9 mouse cellular contexts compared by ENCODE assay signal in genomic region chr14:47529019-47529418, GRCm38 (mm10). TPM values are rescaled to one million over a fixed set of nuclear protein-coding genes. Genes with fewer than 3 reads are reported as not detected.
A peak's percentile ranks its signal among the peaks of the same experiment; 100 is the strongest.
DNase-seq lines count a peak whose midpoint lies in the region; TF ChIP-seq lines count a peak whose summit lies in the region.
"Had no signal": no experiment of that assay in that cellular context is flagged by ENCODE, and none has a peak within 500 bp of the region (broad histone marks: within the 10 kb centered on the region; RNA-seq: fewer than 3 reads in every experiment).

No protein-coding gene starts in this region.

- peak; percentile 86 for TF ChIP-seq CTCF in liver, adult 2 months (IDR thresholded peaks at IDR 0.05; ENCODE audit: low read depth, low read length)

- peaks cover 9% of the 10 kb centered on the region for H3K4me1 ChIP-seq in embryonic facial prominence, embryonic 10.5 days
- peaks cover 10% of the 10 kb centered on the region for H3K4me1 ChIP-seq in liver, adult 2 months (ENCODE audit: control insufficient read depth, insufficient read depth, low read length)
- H3K4me1 ChIP-seq: hindbrain, embryonic 15.5 days had no signal

- peaks cover 13% of the 10 kb centered on the region for H3K79me2 ChIP-seq in liver, adult 2 months (ENCODE audit: control insufficient read depth, insufficient read depth, low read length)

- no peak overlapping the region for H3K27ac ChIP-seq in embryonic facial prominence, embryonic 10.5 days (replicated peaks)
- no peak overlapping the region for H3K27ac ChIP-seq in liver, adult 2 months (replicated peaks; ENCODE audit: insufficient read depth, low read depth, low read length)
- H3K27ac ChIP-seq: hindbrain, embryonic 15.5 days; stomach, embryonic 15.5 days had no signal

- H3K27me3 ChIP-seq in embryonic facial prominence, embryonic 10.5 days (replicated peaks; ENCODE audit: low read depth, poor library complexity, severe bottlenecking) = no peaks in the 10 kb centered on the region
- no peaks in the 10 kb centered on the region for H3K27me3 ChIP-seq in liver, adult 2 months (ENCODE audit: control insufficient read depth, insufficient read depth, low read length)
- H3K27me3 ChIP-seq: hindbrain, embryonic 15.5 days; stomach, embryonic 15.5 days had no signal

- DNase-seq in 416B (ENCODE audit: low read depth) = peak; percentile 78
- DNase-seq in CD4-positive helper T cell, adult 2 months (ENCODE audit: low read depth, low spot score) = peak; percentile 67
- peak; percentile 61 to 80 for DNase-seq in adrenal gland, postnatal 36 days
- DNase-seq in embryonic facial prominence, embryonic 10.5 days (ENCODE audit: low spot score) = peak; percentile 47
- peak; percentile 37 for DNase-seq in hindlimb bud, embryonic 11.5 days (ENCODE audit: extremely low spot score, low read depth, low spot score)
- DNase-seq in liver, adult 2 months (ENCODE audit: extremely low read depth, low read depth, low spot score) = peak; percentile 72
- DNase-seq in right cerebral cortex, adult 2 months (ENCODE audit: low spot score in 2 of 2) = peak; percentile 77 to 82

- 43% methylated on average over 8 of the region's 8 CpGs for whole genome bisulfite sequencing in embryonic facial prominence, embryonic 10.5 days
- 41% methylated on average over 8 of the region's 8 CpGs for WGBS in liver, adult 2 months

- H3K4me3 ChIP-seq in embryonic facial prominence, embryonic 10.5 days = no peak overlapping the region
- H3K4me3 ChIP-seq in liver, adult 2 months (ENCODE audit: insufficient read depth, low read depth, low read length) = no peak overlapping the region
- H3K4me3 ChIP-seq: hindbrain, embryonic 15.5 days; stomach, embryonic 15.5 days had no signal

- no peak overlapping the region for H3K9ac ChIP-seq in liver, adult 2 months (ENCODE audit: low read depth, low read length)
- H3K9ac ChIP-seq: hindbrain, embryonic 15.5 days; stomach, embryonic 15.5 days had no signal

- no peak for TF ChIP-seq POLR2A in liver, adult 2 months (IDR thresholded peaks at IDR 0.05; ENCODE audit: extremely low read depth, insufficient read depth, low read length)

- H3K9me3 ChIP-seq in embryonic facial prominence, embryonic 10.5 days = no peaks in the 10 kb centered on the region
- H3K9me3 ChIP-seq: hindbrain, embryonic 15.5 days; stomach, embryonic 15.5 days had no signal

- H3K36me3 ChIP-seq in embryonic facial prominence, embryonic 10.5 days (replicated peaks) = peaks cover 32% of the 10 kb centered on the region
- peaks cover 3% of the 10 kb centered on the region for H3K36me3 ChIP-seq in liver, adult 2 months (ENCODE audit: control insufficient read depth, insufficient read depth, low read length)
- H3K36me3 ChIP-seq: stomach, embryonic 15.5 days had no signal

RNA-seq across cellular contexts. Expression of gene Atg14, which starts 41.4 kb away (rescaled TPM):
- 10 to 100 TPM; 11.8 to 14.9 TPM for total RNA-seq in adrenal gland, postnatal 36 days (2021)
- 18.5 and 19.4 TPM in 2 replicates for polyA plus RNA-seq in embryonic facial prominence, embryonic 10.5 days (2016; fragmentation: Nextera tagmentation; extraction: Ambion mirVana)
- 13.0 and 13.5 TPM in 2 replicates for total RNA-seq in liver, adult 2 months (2014; rRNA removed)
- polyA plus RNA-seq in liver, adult 2 months (2012; rRNA removed) = 7.4 and 8.9 TPM in 2 replicates
